Mouse (Mus musculus) WW6 (cell line): Measurements from ENCODE around the gene Ist1.

Experiments
- DNase-seq: peaks from one replicate; pipeline ENCODE4 v3.0.0-alpha.2; 2013; ENCODE audit warnings: low read depth, low spot score

Ist1 gene

GRCm38 (mm10) chr8:109693146-109693900 lies at the start of gene Ist1:
Gene Ist1 (minus strand): TSS chr8:109693260.
- DNase-seq: peak; percentile 99

DNA sequence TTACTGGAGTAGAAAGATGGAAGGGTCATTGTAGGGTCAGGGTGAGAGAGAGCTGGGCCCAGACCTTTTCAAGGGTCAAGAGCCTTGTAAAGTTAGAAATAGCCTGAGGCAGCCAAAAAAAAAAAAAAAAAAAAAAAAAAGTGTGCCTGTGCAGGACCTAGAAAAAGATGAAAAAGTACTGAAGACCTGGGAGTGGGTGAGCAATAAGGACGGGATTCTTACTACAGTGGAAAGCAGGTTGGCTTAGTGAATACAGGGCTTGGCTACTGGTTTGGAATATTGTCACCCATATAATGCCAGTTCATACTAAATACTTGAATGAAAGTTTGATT lies 45.0 kb upstream of the Ist1 start:
- DNase-seq: no peak

GRCm38 (mm10) chr8:109737237-109738048 lies 44.4 kb upstream of the Ist1 start, which contains the start of gene Atxn1l:
Gene Atxn1l (minus strand): TSS chr8:109737739.
- DNase-seq: peak; percentile 85

- DNase-seq: no peak
These were observed 43.8 kb upstream of the Ist1 start for GRCm38 (mm10) chr8:109736819-109737218.

DNA sequence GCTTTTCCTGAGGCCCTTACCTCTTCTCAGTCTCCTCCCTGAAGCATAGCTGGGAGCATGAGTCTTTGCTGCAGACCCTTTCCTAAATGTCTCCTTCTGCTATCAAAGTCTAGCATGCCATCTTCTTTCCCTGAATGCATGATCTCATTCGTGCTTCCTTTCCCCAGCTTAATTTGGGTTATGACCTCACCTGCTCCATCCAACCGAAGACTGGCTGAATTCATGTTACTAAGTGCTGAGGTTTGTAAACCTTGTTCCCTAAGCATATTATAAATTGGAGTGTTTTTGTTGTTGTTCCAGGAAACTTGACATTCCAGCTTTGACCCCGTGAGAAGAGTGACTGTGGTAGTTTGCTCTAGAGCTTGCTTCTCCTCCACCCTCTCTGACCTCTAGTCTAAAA lies 41.0 kb upstream of the Ist1 start:
- DNase-seq: no peak

DNA sequence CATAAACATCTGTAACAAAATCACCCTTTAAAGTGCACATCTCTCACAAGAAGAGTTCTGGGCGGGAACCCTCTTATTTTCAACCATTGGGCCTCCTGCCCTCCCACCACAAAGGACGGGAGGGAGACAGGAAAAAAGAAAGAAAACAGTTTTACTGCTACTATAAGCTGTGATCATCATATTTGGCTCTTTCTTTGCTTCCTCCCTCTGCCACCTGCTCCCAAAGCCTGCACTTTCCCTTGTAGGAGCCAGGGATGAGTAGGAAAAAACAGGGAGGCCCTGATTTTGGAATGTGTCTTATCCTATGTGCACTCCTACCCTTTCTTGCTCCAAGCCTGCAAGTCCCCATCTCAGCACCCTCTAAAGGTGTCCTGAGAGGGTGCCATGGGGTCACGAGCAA lies 38.0 kb upstream of the Ist1 start:
- no peak for DNase-seq

- no peak for DNase-seq
These were observed 32.0 kb upstream of the Ist1 start for GRCm38 (mm10) chr8:109725106-109725505.

DNA sequence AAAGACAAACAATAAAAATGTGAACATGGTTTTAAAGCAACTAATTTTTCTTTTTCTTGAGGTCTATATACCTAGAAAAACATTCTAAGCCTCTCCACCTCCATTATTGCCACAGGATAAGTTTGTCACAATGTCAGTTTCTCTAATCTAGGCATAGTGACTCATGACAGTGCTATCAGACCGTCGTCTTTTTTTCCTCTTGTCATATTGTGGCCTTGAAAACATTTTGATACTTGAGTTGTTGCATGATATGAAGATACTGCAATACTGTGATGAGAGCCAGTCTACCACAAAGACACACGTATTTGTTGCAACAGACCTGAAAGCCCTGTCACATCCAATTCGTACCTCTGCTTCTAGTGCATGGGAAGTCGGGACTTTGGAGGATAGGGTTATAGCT lies 21.9 kb upstream of the Ist1 start:
- no peak for DNase-seq

DNA sequence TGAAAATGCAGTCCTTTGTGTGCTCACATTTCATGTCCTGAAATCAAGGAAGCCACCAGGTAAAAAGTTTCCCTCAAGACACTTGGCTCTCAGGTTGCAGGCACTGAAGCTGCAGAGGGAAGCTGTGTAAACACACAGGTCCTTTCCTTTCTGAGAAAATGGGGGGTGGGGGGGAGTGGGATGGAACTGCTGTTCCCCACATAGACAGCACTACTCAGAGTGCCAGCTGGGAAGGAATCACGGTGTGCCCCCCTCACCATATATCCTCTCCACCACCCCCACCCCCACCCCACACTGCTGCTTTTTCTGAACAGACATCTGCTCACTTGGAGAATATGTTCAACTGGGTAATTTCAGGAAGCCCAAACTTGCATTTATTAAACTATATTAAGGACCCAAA lies 19.5 kb upstream of the Ist1 start:
- no peak for DNase-seq

DNA sequence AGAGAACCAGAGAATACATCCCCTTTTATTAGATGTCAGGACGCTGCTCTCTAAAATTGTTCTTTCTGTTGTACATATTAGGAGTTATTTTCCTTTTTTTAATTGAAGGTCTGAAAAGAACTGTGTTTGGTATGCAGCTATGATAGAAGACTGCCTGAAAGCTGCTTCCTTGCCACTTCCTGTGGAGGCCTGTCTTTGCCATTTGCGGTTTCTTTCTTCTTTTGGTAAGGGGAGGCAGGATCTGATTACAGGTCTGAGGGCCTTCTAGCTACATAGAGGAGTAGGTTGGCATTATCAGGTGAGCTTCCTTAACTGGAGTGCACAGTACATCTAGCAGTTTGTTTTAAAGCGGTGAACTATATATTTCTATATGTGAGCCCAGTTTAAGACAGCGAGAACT lies 14.9 kb upstream of the Ist1 start:
- DNase-seq: no peak

DNA sequence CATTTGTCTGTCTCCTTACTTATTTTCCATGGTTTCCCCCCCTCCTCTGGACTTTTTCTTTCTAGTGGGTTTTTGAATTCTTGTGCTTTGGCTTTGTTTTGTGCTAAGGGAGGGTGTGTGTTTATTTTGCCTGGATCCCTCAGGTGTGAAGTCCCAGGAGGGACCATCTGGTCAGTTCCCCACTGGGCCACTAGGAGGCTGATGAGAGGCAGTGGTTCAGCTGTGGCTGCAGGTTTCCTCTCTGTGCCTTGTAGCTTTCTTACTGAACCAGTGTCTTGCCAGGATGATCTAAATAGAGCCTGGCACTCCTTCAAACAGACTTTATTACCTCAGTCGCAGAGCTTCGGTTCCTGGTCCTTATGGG lies 13.8 kb upstream of the Ist1 start:
- peak; percentile 56 for DNase-seq

DNA sequence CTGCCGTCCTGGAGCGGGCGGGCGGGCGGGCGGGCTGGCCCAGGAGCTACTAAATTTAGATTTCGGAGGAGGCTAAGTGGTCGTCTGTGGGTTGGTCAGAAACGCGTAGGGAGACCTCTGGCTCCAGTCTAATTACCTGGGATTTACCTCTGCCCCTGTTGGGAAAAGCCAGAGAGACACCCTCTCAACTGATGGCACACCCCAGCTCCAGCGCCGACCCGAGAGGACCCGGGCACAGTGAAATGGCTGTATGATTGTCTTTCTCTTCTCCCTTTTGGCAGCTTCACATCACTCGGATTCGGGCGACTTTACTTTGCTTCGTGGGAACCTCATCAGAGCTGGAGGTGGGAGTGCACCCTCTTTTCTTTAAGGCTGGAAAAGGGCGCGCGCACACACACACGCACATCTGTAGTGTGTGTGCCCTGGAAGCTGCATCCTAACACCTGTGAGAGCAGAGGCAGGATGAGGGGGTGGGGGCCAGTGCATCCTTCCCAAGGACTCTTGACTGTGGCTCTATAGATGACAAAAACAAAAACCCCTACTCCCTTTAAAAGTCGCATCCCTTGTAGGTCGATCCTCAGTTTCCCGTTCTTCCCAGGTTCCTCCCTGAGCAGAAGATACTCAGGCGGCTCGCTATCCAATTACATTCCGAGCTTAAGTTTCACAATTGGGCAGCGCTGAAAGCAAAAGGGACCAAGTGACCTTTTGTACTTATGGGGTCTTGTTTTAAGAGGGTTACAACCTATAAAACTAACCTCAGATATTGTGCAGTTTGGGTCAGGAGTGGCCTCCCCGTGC lies 13.2 kb upstream of the Ist1 start:
- DNase-seq: no peak

DNA sequence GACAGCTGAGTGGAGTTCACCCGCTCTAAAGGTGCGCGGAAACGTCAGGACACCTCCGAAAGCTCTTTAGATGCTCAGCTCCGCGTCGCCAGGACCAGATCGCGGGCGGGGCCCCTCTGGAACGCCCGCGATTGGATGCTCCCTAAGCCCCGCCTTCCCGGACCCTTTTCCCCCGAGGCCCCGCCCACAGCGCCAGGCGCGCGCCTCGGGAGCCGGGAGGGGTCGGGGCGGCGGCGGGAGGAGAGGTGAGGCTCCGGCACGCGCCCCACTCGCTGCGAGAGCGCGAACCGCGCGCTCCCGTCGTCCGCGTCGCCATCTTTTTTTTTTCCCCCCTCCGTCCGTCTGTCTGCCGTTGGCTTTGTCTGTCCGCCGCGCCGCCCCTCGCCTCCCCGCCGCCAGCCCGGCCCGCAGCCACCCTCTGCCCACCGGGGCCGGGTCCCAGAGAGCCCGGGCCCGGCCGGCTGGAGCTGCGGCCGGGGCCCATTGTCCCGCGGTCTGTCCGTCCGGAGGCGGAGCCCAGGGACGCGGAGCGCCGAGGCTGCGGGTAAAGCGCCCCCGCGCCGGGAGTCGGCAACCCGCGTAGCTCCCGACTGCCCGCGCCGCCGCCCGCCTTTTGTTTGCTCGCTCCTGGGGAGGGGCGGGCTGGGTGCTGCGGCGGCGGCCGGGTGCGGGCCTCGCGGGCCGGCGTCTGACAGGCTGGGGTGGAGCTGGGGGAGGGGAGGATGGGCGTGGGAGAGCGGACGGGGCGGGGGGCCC lies 12.4 kb upstream of the Ist1 start, which contains the start of gene Zfp821:
Gene Zfp821, plus strand, starts transcription at position 227 of the 756 bp plus-strand sequence.
- peak; percentile 86 for DNase-seq

GRCm38 (mm10) chr8:109704565-109705319 lies 11.7 kb upstream of the Ist1 start:
- no peak for DNase-seq

DNA sequence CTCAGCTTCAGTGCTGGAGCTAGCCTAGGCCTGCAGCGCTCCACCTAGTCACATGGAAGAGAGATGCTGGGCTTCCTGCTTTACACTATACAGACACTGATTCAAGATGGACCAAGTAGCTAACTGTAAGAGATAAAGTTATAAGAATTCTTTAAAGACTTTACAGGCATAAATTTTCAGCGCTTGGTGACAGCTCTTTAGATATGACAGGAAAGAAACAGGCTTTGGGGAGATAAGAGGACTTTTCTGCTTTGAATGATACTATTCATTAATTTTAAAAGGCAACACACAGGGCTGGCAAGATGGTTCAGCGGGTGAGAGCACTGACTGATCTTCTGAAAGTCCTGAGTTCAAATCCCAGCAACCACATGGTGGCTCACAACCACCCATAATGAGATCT lies 5.4 kb upstream of the Ist1 start:
- DNase-seq: no peak

- no peak for DNase-seq
These were observed 4.7 kb upstream of the Ist1 start for GRCm38 (mm10) chr8:109697754-109698153.

GRCm38 (mm10) chr8:109694154-109694553 lies 1.1 kb upstream of the Ist1 start:
- DNase-seq: no peak

GRCm38 (mm10) chr8:109692443-109693145 lies 466 bp downstream of the Ist1 start:
- DNase-seq: no peak

DNA sequence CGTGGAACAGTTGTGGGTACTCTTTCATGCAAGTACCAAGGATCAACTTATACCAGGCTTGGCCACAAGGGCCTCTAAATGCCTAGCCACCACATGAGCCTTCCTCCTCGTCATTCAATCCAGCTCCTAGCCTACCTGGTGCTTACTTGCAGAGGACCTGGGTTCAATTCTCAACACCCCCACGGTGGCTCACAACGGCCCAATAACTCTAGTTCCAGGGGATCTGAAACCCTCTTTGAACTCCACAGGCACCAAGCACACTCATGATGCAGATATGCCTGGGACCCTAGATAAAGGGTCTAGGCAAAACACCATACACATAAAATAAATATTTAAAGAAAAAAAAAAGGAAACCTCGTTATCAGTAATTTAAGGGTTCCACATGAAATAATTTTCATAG lies 1.3 kb downstream of the Ist1 start:
- DNase-seq: no peak

DNA sequence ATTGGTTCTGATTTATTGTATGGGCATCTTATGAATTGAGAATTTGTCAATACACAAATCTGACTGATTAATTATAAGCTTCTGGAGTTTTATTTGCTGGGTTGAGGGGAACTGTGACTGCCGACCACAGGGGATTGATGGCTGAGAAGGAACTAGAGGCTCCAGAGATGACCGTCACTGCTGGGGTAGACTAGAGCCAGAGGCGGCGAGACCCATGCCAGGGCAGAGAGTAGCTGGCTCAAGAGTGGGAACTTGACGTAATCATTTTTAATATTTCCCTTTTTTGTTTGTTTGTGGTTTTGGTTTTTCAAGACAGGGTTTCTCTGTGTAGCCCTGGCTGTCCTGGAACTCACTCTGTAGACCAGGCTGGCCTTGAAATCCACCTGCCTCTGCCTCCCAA lies 5.8 kb downstream of the Ist1 start:
- DNase-seq: no peak
